9 mouse cellular contexts compared by ENCODE assay signal in genomic region chr1:137617513-137617912, GRCm38 (mm10).
DNase-seq lines count a peak whose midpoint lies in the region; ATAC-seq and TF ChIP-seq lines count a peak whose summit lies in the region.
"Had no signal": no experiment of that assay in that cellular context is flagged by ENCODE, and none has a peak within 500 bp of the region (broad histone marks: within the 10 kb centered on the region; RNA-seq: fewer than 3 reads in every experiment).

No protein-coding gene starts in this region.

- ATAC-seq in heart, embryonic 11.5 days (replicated peaks; ENCODE audit: insufficient number of reproducible peaks, low FRiP score, low TSS enrichment): no peak

- no peak overlapping the region for H3K4me3 ChIP-seq in heart, adult 2 months
- no peak overlapping the region for H3K4me3 ChIP-seq in heart, embryonic 11.5 days (ENCODE audit: low read depth, low read length)
- H3K4me3 ChIP-seq in cerebellum, adult 2 months (replicated peaks; ENCODE audit: insufficient read depth, low read depth, low read length): no peak overlapping the region
- H3K4me3 ChIP-seq: megakaryocyte, embryonic 14.5 days had no signal

- TF ChIP-seq POLR2A in heart, adult 2 months (IDR thresholded peaks at IDR 0.05; ENCODE audit: insufficient read depth, low read depth, low read length): no peak
- TF ChIP-seq POLR2A in cerebellum, adult 2 months (IDR thresholded peaks at IDR 0.05; ENCODE audit: borderline replicate concordance, insufficient read depth, low read length): no peak

- no peaks in the 10 kb centered on the region for H3K27me3 ChIP-seq in heart, adult 2 months (ENCODE audit: control insufficient read depth, insufficient read depth, low read length)
- H3K27me3 ChIP-seq in heart, embryonic 11.5 days (ENCODE audit: control insufficient read depth, insufficient read depth, low read length): no peaks in the 10 kb centered on the region
- no peaks in the 10 kb centered on the region for H3K27me3 ChIP-seq in cerebellum, adult 2 months (ENCODE audit: control insufficient read depth, insufficient read depth, low read length)
- H3K27me3 ChIP-seq: megakaryocyte, embryonic 14.5 days had no signal

- no peaks in the 10 kb centered on the region for H3K79me2 ChIP-seq in heart, adult 2 months (replicated peaks; ENCODE audit: control insufficient read depth, insufficient read depth, low read length)

- TF ChIP-seq EP300 in heart, adult 2 months (IDR thresholded peaks at IDR 0.05; ENCODE audit: insufficient read depth, low read depth, low read length): no peak

- H3K4me2 ChIP-seq in heart, embryonic 11.5 days: no peak overlapping the region

- H3K27ac ChIP-seq in heart, adult 2 months: no peak overlapping the region
- no peak overlapping the region for H3K27ac ChIP-seq in heart, embryonic 11.5 days (ENCODE audit: low read depth, low read length)
- no peak overlapping the region for H3K27ac ChIP-seq in cerebellum, adult 2 months (ENCODE audit: insufficient read depth, low read length)

- 13% methylated on average over 5 of the region's 5 CpGs for WGBS in heart, adult 2 months
- 52% methylated on average over 5 of the region's 5 CpGs for WGBS in heart, embryonic 11.5 days (ENCODE audit: insufficient replicate concordance)
- 28% methylated on average over 5 of the region's 5 CpGs for WGBS in cerebellum, adult 2 months

- no peak overlapping the region for H3K9ac ChIP-seq in heart, adult 2 months (ENCODE audit: low read depth, low read length)
- H3K9ac ChIP-seq in heart, embryonic 11.5 days (ENCODE audit: low read depth, low read length): no peak overlapping the region

- peaks cover 2% of the 10 kb centered on the region for H3K4me1 ChIP-seq in heart, adult 2 months (ENCODE audit: control insufficient read depth, insufficient read depth, low read length)
- no peaks in the 10 kb centered on the region for H3K4me1 ChIP-seq in heart, embryonic 11.5 days (ENCODE audit: control insufficient read depth, insufficient read depth, low read length)
- H3K4me1 ChIP-seq in cerebellum, adult 2 months (ENCODE audit: control insufficient read depth, insufficient read depth, low read length): peaks cover 6% of the 10 kb centered on the region; the same call in 1 of the 2 replicates
- H3K4me1 ChIP-seq: megakaryocyte, embryonic 14.5 days had no signal

- DNase-seq in heart, adult 2 months: peak; percentile 15 to 21
- peak; percentile 21 to 23 for DNase-seq in cerebellum, adult 2 months
- peak; percentile 71 to 74 for DNase-seq in frontal cortex, adult 2 months (ENCODE audit: extremely low spot score in 1 of 2, low spot score in 1 of 2)
- DNase-seq in left cerebral cortex, postnatal 25 days (ENCODE audit: low spot score in 2 of 2): peak; percentile 41 to 84
- DNase-seq in adrenal gland, postnatal 14 days: no peak
- DNase-seq in gastrocnemius, postnatal 25 days: no peak
- no peak for DNase-seq in spleen, postnatal 10 days (ENCODE audit: low spot score in 2 of 2)

- H3K36me3 ChIP-seq in heart, adult 2 months (ENCODE audit: control insufficient read depth, insufficient read depth, low read length): peaks cover 4% of the 10 kb centered on the region
- H3K36me3 ChIP-seq in heart, embryonic 11.5 days (ENCODE audit: control insufficient read depth, insufficient read depth, low read length): no peaks in the 10 kb centered on the region

- intact Hi-C loops in heart, adult 2 months (cut with DNase I): loop anchor here (5.0 kb wide), 1 partner anchor 40 kb away; no protein-coding TSS in a partner anchor
- intact Hi-C loops in left cerebral cortex, postnatal 25 days (cut with DNase I): no loop called here

- no peaks in the 10 kb centered on the region for H3K9me3 ChIP-seq in heart, embryonic 11.5 days (replicated peaks; ENCODE audit: control insufficient read depth, low read length)
- H3K9me3 ChIP-seq: megakaryocyte, embryonic 14.5 days had no signal

- peak; percentile 6; the same call in 1 of the 2 replicates for TF ChIP-seq CTCF in heart, adult 2 months (IDR thresholded peaks at IDR 0.05)
- TF ChIP-seq CTCF in cerebellum, adult 2 months (IDR thresholded peaks at IDR 0.05; ENCODE audit: borderline replicate concordance, insufficient read depth, low read depth, low read length): no peak

Comparison
In these comparisons a context has a peak if more than half of its experiments do, and no peak if none do; other contexts are left out.
1. DNase-seq: peak in heart, adult 2 months (2 of 2), cerebellum, adult 2 months (2 of 2), frontal cortex, adult 2 months (2 of 2) and left cerebral cortex, postnatal 25 days (2 of 2); none in adrenal gland, postnatal 14 days (single experiment), gastrocnemius, postnatal 25 days (single experiment) and spleen, postnatal 10 days (0 of 2).